Mouse (Mus musculus) neural tube, embryonic 11.5 days (tissue): ENCODE measurements at regions not wholly inside any gene's neighbourhood (a gene's known extent, or its start where the extent isn't known, plus 50 kb on each side); places are given as distances from the start of the nearest gene placed in this dataset.

ENCODE experiments used
- ATAC-seq: fragments of 200-750 bp; cut with Nextera tagmentation; 2 replicates; pipeline ENCODE4 v1.8.0; 2017; ENCODE audit warnings: moderate number of reproducible peaks, mild to moderate bottlenecking, moderate TSS enrichment, moderate library complexity; ENCODE audit not compliant: insufficient read depth, low FRiP score, low TSS enrichment
- DNase-seq: peaks from one replicate; pipeline ENCODE4 v3.0.0-alpha.2; 2015; ENCODE audit warnings: low spot score
- H3K27ac ChIP-seq: fragments of 300-500 bp; sonication (generic); 2 replicates; pipeline ENCODE4 v1.5.1; 2014; ENCODE audit warnings: low read depth, mild to moderate bottlenecking, low read length
- H3K27me3 ChIP-seq: fragments of 300-500 bp; sonication (generic); 2 replicates; pipeline ENCODE4 v1.6.1; 2014; ENCODE audit warnings: mild to moderate bottlenecking, low read length, mixed read lengths; ENCODE audit not compliant: control insufficient read depth, insufficient read depth
- H3K36me3 ChIP-seq: fragments of 300-500 bp; sonication (generic); 2 replicates; pipeline ENCODE4 v1.6.1; 2014; ENCODE audit warnings: mild to moderate bottlenecking, low read length, moderate library complexity, mixed read lengths; ENCODE audit not compliant: control insufficient read depth, insufficient read depth
- H3K4me1 ChIP-seq: fragments of 300-500 bp; sonication (generic); 2 replicates; pipeline ENCODE4 v1.6.1; 2014; ENCODE audit warnings: low read length, mixed read lengths; ENCODE audit not compliant: control insufficient read depth, insufficient read depth
- H3K4me2 ChIP-seq: fragments of 300-500 bp; sonication (generic); 2 replicates; pipeline ENCODE4 v1.6.1; 2014; ENCODE audit warnings: low read depth, mild to moderate bottlenecking, moderate library complexity
- H3K4me3 ChIP-seq: fragments of 300-500 bp; sonication (generic); 2 replicates; pipeline ENCODE4 v1.5.1; 2014; ENCODE audit warnings: low read depth, low read length
- H3K9ac ChIP-seq: fragments of 300-500 bp; sonication (generic); 2 replicates; pipeline ENCODE4 v1.6.1; 2014; ENCODE audit warnings: mild to moderate bottlenecking, low read length
- H3K9me3 ChIP-seq: fragments of 300-500 bp; sonication (generic); 2 replicates; pipeline ENCODE4 v1.6.1; 2016; ENCODE audit warnings: low read length; ENCODE audit not compliant: control insufficient read depth
- WGBS: fragments of 180-500 bp; shearing (Covaris S2); extraction: QIAGEN DNeasy Blood & Tissue Kit; methylation state at CpG from one replicate; pipeline ENCODE4 v1.1.7; 2014; 5-methylcytosine and 5-hydroxymethylcytosine counted together

- DNase-seq, result peak; percentile 24
- no peak overlapping the region for H3K4me2 ChIP-seq
- no peaks in the 10 kb centered on the region for H3K4me1 ChIP-seq
- H3K4me3 ChIP-seq, result no peak overlapping the region
- 24% methylated on average over 2 of the region's 2 CpGs for WGBS
- ATAC-seq, result peak; percentile 74
- H3K9me3 ChIP-seq, result no peaks in the 10 kb centered on the region
- H3K36me3 ChIP-seq, result no peaks in the 10 kb centered on the region
- no peak overlapping the region for H3K27ac ChIP-seq
- H3K9ac ChIP-seq, result no peak overlapping the region
- 0 out of 2 replicates have a peak, but pooled peaks cover 5% of the 10 kb centered on the region for H3K27me3 ChIP-seq
Observed at GRCm38 (mm10) chr16:73117338-73117737, 809.2 kb downstream of the Robo1 start.

DNA sequence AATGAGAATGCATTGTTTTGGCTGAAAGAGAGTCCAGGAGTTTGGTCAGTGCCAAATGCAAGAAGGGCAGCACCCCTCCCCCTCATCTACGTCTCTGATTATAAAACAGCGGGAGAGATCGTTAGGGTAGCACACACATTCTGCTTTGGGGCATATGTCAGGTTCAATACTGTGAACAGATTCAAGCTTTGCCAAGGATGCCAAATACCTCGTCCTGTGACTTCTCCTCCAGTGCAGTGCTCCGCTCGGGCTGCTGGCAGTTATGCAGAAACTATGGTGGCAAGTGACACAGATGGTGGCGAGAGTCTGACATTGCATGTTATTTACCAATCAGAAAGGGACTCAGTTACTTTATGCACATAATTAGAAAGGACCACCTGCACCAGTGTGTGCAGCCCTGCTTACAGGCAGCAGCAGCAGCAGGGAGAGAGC, 799.9 kb downstream of the Robo1 start:
- no peak; the same call in 1 of the 2 replicates for ATAC-seq
- no peaks in the 10 kb centered on the region for H3K36me3 ChIP-seq
- no peaks in the 10 kb centered on the region for H3K27me3 ChIP-seq
- H3K27ac ChIP-seq, result no peak overlapping the region
- H3K4me2 ChIP-seq, result no peak overlapping the region
- no peak overlapping the region for H3K4me3 ChIP-seq
- H3K9ac ChIP-seq, result no peak overlapping the region
- no peak for DNase-seq
- no peaks in the 10 kb centered on the region for H3K4me1 ChIP-seq
- H3K9me3 ChIP-seq, result no peaks in the 10 kb centered on the region
- WGBS, result 64% methylated on average over 7 of the region's 7 CpGs

DNA sequence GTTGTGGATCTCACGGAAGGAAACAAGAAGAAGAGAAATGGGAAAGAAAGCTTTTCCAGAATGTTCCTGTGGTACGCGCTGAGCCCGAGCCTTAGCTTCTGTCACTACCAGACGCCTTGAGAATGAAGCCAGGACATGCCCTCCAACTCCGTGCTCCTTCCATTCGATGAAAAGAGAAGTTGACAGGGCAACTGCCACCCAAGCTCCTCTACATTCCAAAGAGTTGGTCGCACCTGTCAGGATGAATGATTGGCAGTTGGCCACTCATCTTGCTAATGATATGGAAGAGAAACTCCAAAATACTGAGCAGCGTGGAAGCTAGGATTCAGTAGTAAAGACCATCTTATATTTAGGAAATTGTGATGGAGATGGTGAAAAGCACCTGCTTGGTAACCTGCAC, 799.5 kb downstream of the Robo1 start:
- Histone ChIP-seq H3K27ac (no peak overlapping the region), H3K9me3 (no peaks in the 10 kb centered on the region), H3K4me2 (no peak overlapping the region), H3K4me1 (no peaks in the 10 kb centered on the region), H3K27me3 (no peaks in the 10 kb centered on the region), H3K36me3 (no peaks in the 10 kb centered on the region), H3K4me3 (no peak overlapping the region), H3K9ac (no peak overlapping the region)
- ATAC-seq, result no peak
- WGBS, result 80% methylated on average over 9 of the region's 9 CpGs
- no peak for DNase-seq

- 70% methylated on average over 10 of the region's 10 CpGs for WGBS
- DNase-seq, result no peak
- H3K27ac ChIP-seq, result no peak overlapping the region
- H3K4me1 ChIP-seq, result no peaks in the 10 kb centered on the region
- H3K9ac ChIP-seq, result no peak overlapping the region
- no peak overlapping the region for H3K4me3 ChIP-seq
- no peak for ATAC-seq
- H3K27me3 ChIP-seq, result no peaks in the 10 kb centered on the region
- H3K4me2 ChIP-seq, result no peak overlapping the region
- no peaks in the 10 kb centered on the region for H3K9me3 ChIP-seq
- no peaks in the 10 kb centered on the region for H3K36me3 ChIP-seq
Observed at GRCm38 (mm10) chr16:73105496-73105895, 797.4 kb downstream of the Robo1 start.

DNA sequence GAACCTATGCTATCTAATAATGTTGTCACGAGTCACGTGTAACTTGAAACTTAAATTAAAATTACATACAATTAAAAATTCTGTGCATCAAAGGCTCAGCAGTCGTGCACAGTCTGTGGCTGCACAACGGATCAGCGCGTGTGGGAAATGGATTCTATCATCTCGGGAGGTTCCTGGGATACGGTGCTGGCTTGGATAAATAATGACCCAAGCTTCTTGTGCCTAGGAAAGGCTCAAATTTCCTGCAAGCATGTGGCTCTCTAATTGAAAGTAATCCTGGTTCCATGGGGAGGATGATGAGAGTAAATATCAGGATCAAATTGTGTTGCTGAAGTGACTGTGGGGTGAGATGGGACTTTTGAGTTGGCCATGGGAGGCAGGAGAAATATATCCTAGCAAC, 792.2 kb downstream of the Robo1 start:
- Histone ChIP-seq H3K27ac (no peak overlapping the region), H3K9me3 (no peaks in the 10 kb centered on the region), H3K9ac (no peak overlapping the region), H3K4me2 (no peak overlapping the region), H3K4me1 (peaks cover 10% of the 10 kb centered on the region), H3K4me3 (no peak overlapping the region), H3K36me3 (no peaks in the 10 kb centered on the region), H3K27me3 (no peaks in the 10 kb centered on the region)
- 68% methylated on average over 8 of the region's 8 CpGs for WGBS
- no peak for ATAC-seq
- DNase-seq, result no peak

DNA sequence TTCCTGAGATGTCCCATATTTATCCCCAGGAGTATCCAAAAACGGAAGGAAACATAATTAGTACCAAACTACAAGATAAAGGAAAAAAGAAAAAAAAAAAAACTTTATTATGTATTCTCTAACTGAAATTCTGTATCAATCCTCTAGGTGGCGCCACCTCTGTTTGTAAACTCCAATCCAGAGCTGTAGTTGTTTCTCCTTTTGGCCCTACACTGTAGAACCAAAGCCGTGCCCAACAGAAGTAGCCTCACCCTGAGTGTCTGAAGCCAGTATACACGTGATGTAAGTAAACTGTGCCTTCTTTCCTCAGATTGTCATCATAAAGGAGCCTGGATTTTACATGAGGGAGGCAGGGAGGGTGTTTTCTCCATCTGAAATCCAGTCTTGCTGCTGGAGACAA, 790.7 kb downstream of the Robo1 start:
- DNase-seq (peak; percentile 34), ATAC-seq (no peak)
- WGBS, result 24% methylated on average over 4 of the region's 4 CpGs

DNA sequence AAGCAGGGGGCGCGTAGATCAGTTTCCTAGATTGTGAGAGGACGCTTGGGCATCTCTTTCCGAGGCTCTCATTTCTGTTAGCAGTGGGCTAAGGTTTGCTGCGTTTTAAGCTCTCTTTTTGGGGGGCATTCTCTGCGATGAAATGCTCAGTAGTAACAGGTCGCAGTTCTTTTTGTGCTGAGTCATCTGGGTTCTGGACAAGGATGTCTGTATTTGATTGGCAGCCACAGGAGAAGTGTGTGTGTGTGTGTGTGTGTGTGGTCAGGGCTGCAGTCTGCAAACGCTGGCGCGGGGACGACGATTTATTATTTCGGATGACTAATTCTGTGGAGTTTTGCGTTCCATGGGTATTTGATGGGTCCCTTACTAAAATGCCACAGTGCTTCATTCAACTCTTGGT, 789.1 kb downstream of the Robo1 start:
- ATAC-seq (no peak), DNase-seq (peak; percentile 24)
- Histone ChIP-seq H3K4me2 (peak overlapping the region; percentile 4; the same call in 1 of the 2 replicates), H3K9ac (no peak overlapping the region), H3K36me3 (no peaks in the 10 kb centered on the region), H3K4me3 (no peak overlapping the region), H3K27me3 (no peaks in the 10 kb centered on the region), H3K9me3 (no peaks in the 10 kb centered on the region), H3K4me1 (peaks cover 10% of the 10 kb centered on the region), H3K27ac (no peak overlapping the region)
- WGBS, result 13% methylated on average over 14 of the region's 14 CpGs

More for the DNA sequence above, 790.7 kb downstream of the Robo1 start:
- Histone ChIP-seq H3K9ac (no peak overlapping the region), H3K27ac (no peak overlapping the region), H3K36me3 (no peaks in the 10 kb centered on the region), H3K9me3 (no peaks in the 10 kb centered on the region), H3K27me3 (no peaks in the 10 kb centered on the region), H3K4me1 (peaks cover 10% of the 10 kb centered on the region), H3K4me3 (no peak overlapping the region), H3K4me2 (no peak overlapping the region)

DNA sequence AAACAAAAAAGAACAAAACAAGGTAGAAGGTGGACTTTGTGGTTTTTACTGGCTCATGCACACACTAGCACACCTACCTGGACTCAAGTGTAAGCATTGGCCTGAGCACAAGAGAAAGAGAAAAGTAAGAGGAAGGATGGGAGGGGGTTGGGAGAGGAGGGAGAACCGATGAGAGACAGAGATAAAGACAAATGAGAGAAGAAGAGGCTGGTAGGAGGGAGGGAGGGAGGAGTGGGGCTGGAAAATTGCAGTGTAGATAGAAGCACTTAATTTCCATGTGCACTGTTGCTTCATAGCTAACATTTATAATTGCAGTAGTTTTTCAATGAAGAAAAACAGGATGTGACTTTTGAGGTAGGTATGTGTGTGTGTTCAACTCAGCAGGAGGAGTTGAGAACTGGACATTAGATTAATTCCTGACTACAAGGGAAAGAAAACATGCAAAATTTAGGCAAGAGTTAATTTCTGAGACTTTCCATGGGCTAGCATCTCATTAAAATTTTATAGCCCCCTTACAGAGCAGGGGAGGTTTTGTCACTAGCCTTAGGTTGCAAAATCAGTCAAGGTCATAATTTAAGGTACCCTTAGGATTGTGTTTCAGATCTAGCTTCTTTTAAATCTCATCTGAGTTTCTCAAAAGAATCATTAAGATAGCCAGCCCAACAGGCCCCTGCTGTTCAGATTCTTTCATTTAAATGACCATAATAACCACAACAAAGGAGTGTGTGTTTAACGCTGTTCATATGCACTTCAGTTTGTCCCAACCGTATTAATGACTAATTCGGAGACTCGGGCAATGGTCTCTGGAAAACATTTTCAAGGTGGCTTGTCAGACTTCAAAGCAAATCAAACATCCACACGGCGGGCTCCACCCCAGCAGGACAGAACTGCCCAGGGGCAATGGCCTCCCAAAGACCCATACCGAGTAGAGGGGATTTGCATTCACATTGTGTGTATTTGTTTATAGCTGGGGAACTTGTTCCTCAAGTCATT, 788.3 kb downstream of the Robo1 start:
- Histone ChIP-seq H3K9ac (no peak overlapping the region), H3K27ac (no peak overlapping the region), H3K27me3 (no peaks in the 10 kb centered on the region), H3K4me3 (no peak overlapping the region), H3K4me1 (peaks cover 10% of the 10 kb centered on the region), H3K9me3 (no peaks in the 10 kb centered on the region), H3K4me2 (peak overlapping the region; percentile 4), H3K36me3 (no peaks in the 10 kb centered on the region)
- WGBS, result 3% methylated on average over 8 of the region's 8 CpGs
- ATAC-seq (peak; percentile 80), DNase-seq (peak; percentile 40)
